Mouse (Mus musculus): ENCODE measurements at regions not wholly inside any gene's neighbourhood (a gene's known extent, or its start where the extent isn't known, plus 50 kb on each side); places are given as distances from the start of the nearest gene placed in this dataset.

- Histone ChIP-seq H3K79me2 (replicated peaks; ENCODE audit: control insufficient read depth, extremely low read depth, insufficient read depth, poor library complexity, severe bottlenecking) (no peaks in the 10 kb centered on the region), H3K27ac (ENCODE audit: insufficient read depth, low read depth) (no peak overlapping the region), H3K9me3 (replicated peaks; ENCODE audit: low read length) (no peaks in the 10 kb centered on the region), H3K4me3 (replicated peaks in 1 of 3; ENCODE audit: low read depth in 2 of 3, low read length in 2 of 3, poor library complexity in 1 of 3) (no peak overlapping the region), H3K27me3 (replicated peaks) (no peaks in the 10 kb centered on the region), H3K4me2 (ENCODE audit: insufficient read depth, low read depth, poor library complexity, severe bottlenecking) (no peak overlapping the region), H3K36me3 (replicated peaks in 1 of 2; ENCODE audit: control insufficient read depth in 1 of 2, insufficient read depth in 1 of 2, low read length in 1 of 2) (no peaks in the 10 kb centered on the region), H3K4me1 (ENCODE audit: control insufficient read depth in 1 of 2, insufficient read depth in 2 of 2) (no peaks in the 10 kb centered on the region), H3K9ac (ENCODE audit: insufficient read depth, low read depth) (no peak overlapping the region)
- dilution Hi-C loops (cut with MboI; ENCODE audit: extremely low pct_ligation_motif_present, extremely low pct_unique_long_range_greater_than_20kb, low sequenced_read_pairs) (no loop called here), in situ Hi-C loops (cut with MboI; ENCODE audit: low pct_ligation_motif_present, low pct_unique_long_range_greater_than_20kb, low sequenced_read_pairs) (no loop called here)
- DNase-seq (ENCODE audit: extremely low read depth) = no peak
- TF ChIP-seq RCOR1 (conservative IDR thresholded peaks at IDR 0.05; ENCODE audit: low read depth, low read length) = no peak
- no peak for TF ChIP-seq SMC3 (IDR thresholded peaks at IDR 0.05; ENCODE audit: low read depth, low read length)
- TF ChIP-seq IRF4 (IDR thresholded peaks at IDR 0.05; ENCODE audit: low read depth, low read length) = no peak
- TF ChIP-seq KAT2A (IDR thresholded peaks at IDR 0.05; ENCODE audit: insufficient replicate concordance, low read length) = no peak
- no peak for TF ChIP-seq TCF12 (IDR thresholded peaks at IDR 0.05; ENCODE audit: low read depth, low read length)
- TF ChIP-seq JUND (conservative IDR thresholded peaks at IDR 0.05; ENCODE audit: low read depth, low read length) = no peak
- TF ChIP-seq CHD2 (IDR thresholded peaks at IDR 0.05; ENCODE audit: low read length) = no peak
- no peak for TF ChIP-seq USF2 (conservative IDR thresholded peaks at IDR 0.05; ENCODE audit: low read depth, low read length)
- TF ChIP-seq GABPA (IDR thresholded peaks at IDR 0.05; ENCODE audit: insufficient replicate concordance, low read depth, low read length) = no peak
- TF ChIP-seq ELF1 (IDR thresholded peaks at IDR 0.05; ENCODE audit: low read depth, low read length) = no peak
- TF ChIP-seq MEF2A (IDR thresholded peaks at IDR 0.05; ENCODE audit: borderline replicate concordance, low read depth, low read length) = no peak
- no peak for TF ChIP-seq CHD1 (IDR thresholded peaks at IDR 0.05; ENCODE audit: low read depth, low read length)
Measured at GRCm38 (mm10) chrX:162255873-162256272, 96.3 kb upstream of the Nhs start.

GRCm38 (mm10) chrX:162241291-162241690 lies 81.8 kb upstream of the Nhs start:
- TF ChIP-seq ZC3H11A (IDR thresholded peaks at IDR 0.05; ENCODE audit: low read depth, low read length) (no peak), HCFC1 (IDR thresholded peaks at IDR 0.05; ENCODE audit: low read depth, low read length) (no peak)
- no peaks in the 10 kb centered on the region for H3K27me3 ChIP-seq (replicated peaks)
- dilution Hi-C loops (cut with MboI; ENCODE audit: extremely low pct_ligation_motif_present, extremely low pct_unique_long_range_greater_than_20kb, low sequenced_read_pairs) = no loop called here
- DNase-seq (ENCODE audit: extremely low read depth) = no peak
- H3K4me2 ChIP-seq (ENCODE audit: insufficient read depth, low read depth, poor library complexity, severe bottlenecking) = no peak overlapping the region
- H3K9me3 ChIP-seq (replicated peaks; ENCODE audit: low read length) = no peaks in the 10 kb centered on the region
- no peaks in the 10 kb centered on the region for H3K36me3 ChIP-seq (replicated peaks in 1 of 2; ENCODE audit: control insufficient read depth in 1 of 2, insufficient read depth in 1 of 2, low read length in 1 of 2)
- H3K9ac ChIP-seq (ENCODE audit: insufficient read depth, low read depth) = no peak overlapping the region
- H3K79me2 ChIP-seq (replicated peaks; ENCODE audit: control insufficient read depth, extremely low read depth, insufficient read depth, poor library complexity, severe bottlenecking) = no peaks in the 10 kb centered on the region
- no peak overlapping the region for H3K4me3 ChIP-seq (replicated peaks in 1 of 3; ENCODE audit: low read depth in 2 of 3, low read length in 2 of 3, poor library complexity in 1 of 3)
- H3K4me1 ChIP-seq (ENCODE audit: control insufficient read depth in 1 of 2, insufficient read depth in 2 of 2) = no peaks in the 10 kb centered on the region
- in situ Hi-C loops (cut with MboI; ENCODE audit: low pct_ligation_motif_present, low pct_unique_long_range_greater_than_20kb, low sequenced_read_pairs) = no loop called here
- H3K27ac ChIP-seq (ENCODE audit: insufficient read depth, low read depth) = no peak overlapping the region

GRCm38 (mm10) chrX:162235552-162235951 lies 76.0 kb upstream of the Nhs start:
- DNase-seq (ENCODE audit: extremely low read depth) = no peak
- no peak overlapping the region for H3K27ac ChIP-seq (ENCODE audit: insufficient read depth, low read depth)
- in situ Hi-C loops (cut with MboI; ENCODE audit: low pct_ligation_motif_present, low pct_unique_long_range_greater_than_20kb, low sequenced_read_pairs) = no loop called here
- TF ChIP-seq SMC3 (IDR thresholded peaks at IDR 0.05; ENCODE audit: low read depth, low read length) = no peak
- TF ChIP-seq MYC (IDR thresholded peaks at IDR 0.05; ENCODE audit: low read depth, low read length) = no peak
- no peak for TF ChIP-seq CHD1 (IDR thresholded peaks at IDR 0.05; ENCODE audit: low read depth, low read length)
- TF ChIP-seq ETS1 (conservative IDR thresholded peaks at IDR 0.05; ENCODE audit: low read depth, low read length) = no peak
- no peak for TF ChIP-seq ZMIZ1 (IDR thresholded peaks at IDR 0.05; ENCODE audit: low read depth, low read length)
- no peak for TF ChIP-seq JUND (conservative IDR thresholded peaks at IDR 0.05; ENCODE audit: low read depth, low read length)
- TF ChIP-seq RCOR1 (conservative IDR thresholded peaks at IDR 0.05; ENCODE audit: low read depth, low read length) = no peak
- no peaks in the 10 kb centered on the region for H3K4me1 ChIP-seq (ENCODE audit: control insufficient read depth in 1 of 2, insufficient read depth in 2 of 2)
- no peak overlapping the region for H3K4me2 ChIP-seq (ENCODE audit: insufficient read depth, low read depth, poor library complexity, severe bottlenecking)
- no peaks in the 10 kb centered on the region for H3K9me3 ChIP-seq (replicated peaks; ENCODE audit: low read length)
- no peak overlapping the region for H3K4me3 ChIP-seq (replicated peaks in 1 of 3; ENCODE audit: low read depth in 2 of 3, low read length in 2 of 3, poor library complexity in 1 of 3)
- no peaks in the 10 kb centered on the region for H3K27me3 ChIP-seq (replicated peaks)
- no peaks in the 10 kb centered on the region for H3K36me3 ChIP-seq (replicated peaks in 1 of 2; ENCODE audit: control insufficient read depth in 1 of 2, insufficient read depth in 1 of 2, low read length in 1 of 2)
- dilution Hi-C loops (cut with MboI; ENCODE audit: extremely low pct_ligation_motif_present, extremely low pct_unique_long_range_greater_than_20kb, low sequenced_read_pairs) = no loop called here
- H3K79me2 ChIP-seq (replicated peaks; ENCODE audit: control insufficient read depth, extremely low read depth, insufficient read depth, poor library complexity, severe bottlenecking) = no peaks in the 10 kb centered on the region
- no peak overlapping the region for H3K9ac ChIP-seq (ENCODE audit: insufficient read depth, low read depth)
